Mouse (Mus musculus) liver, embryonic 13.5 days (tissue): ENCODE measurements around the gene Tcaim. TPM values are rescaled to one million over a fixed set of nuclear protein-coding genes. Genes with fewer than 3 reads are reported as not detected.

Source experiments
- polyA plus RNA-seq: library from polyadenylated mRNA; unstranded; fragments of >200 nt; fragmentation: Nextera tagmentation; extraction: Ambion mirVana; gene quantifications from 2 replicates; pipeline ENCODE4 v1.2.1, GENCODE M21; 2015

Gene Tcaim
- polyA plus RNA-seq, 1 experiment from 2014 or later, result 1.8 TPM

Other genes starting within 250 kb of the Tcaim start
- gene Topaz1, start 58.2 kb upstream of the Tcaim start, polyA plus RNA-seq, result not detected in 2 replicates
- not detected in 2 replicates for gene Gm35549, start 38.5 kb downstream of the Tcaim start, polyA plus RNA-seq
- 17.1 and 21.5 TPM in 2 replicates for gene Zfp445, start 60.5 kb downstream of the Tcaim start, polyA plus RNA-seq
- 0.46 and 0.70 TPM in 2 replicates for gene Zkscan7, start 80.1 kb downstream of the Tcaim start, polyA plus RNA-seq
- 2.5 and 3.0 TPM in 2 replicates for gene Zfp105, start 117.5 kb downstream of the Tcaim start, polyA plus RNA-seq
- gene 1110059G10Rik, start 145.5 kb downstream of the Tcaim start, polyA plus RNA-seq, result 19.3 and 22.2 TPM in 2 replicates
- 34.7 and 36.4 TPM in 2 replicates for gene Kif15, start 145.5 kb downstream of the Tcaim start, polyA plus RNA-seq
- gene Tmem42, start 215.8 kb downstream of the Tcaim start, polyA plus RNA-seq, result 5.9 and 6.4 TPM in 2 replicates
- gene Tgm4, start 229.2 kb downstream of the Tcaim start, polyA plus RNA-seq, result not detected in 2 replicates